Mouse (Mus musculus) 3134 (cell line): Measurements from ENCODE around the gene Shc4.
A peak's percentile ranks its signal among the peaks of the same experiment; 100 is the strongest.

ENCODE experiments used
- DNase-seq: peaks from one replicate; pipeline ENCODE4 v3.0.0-alpha.2; 2011; ENCODE audit warnings: low spot score; ENCODE audit not compliant: insufficient read length; ENCODE audit errors: extremely low read depth

Gene Shc4

DNA sequence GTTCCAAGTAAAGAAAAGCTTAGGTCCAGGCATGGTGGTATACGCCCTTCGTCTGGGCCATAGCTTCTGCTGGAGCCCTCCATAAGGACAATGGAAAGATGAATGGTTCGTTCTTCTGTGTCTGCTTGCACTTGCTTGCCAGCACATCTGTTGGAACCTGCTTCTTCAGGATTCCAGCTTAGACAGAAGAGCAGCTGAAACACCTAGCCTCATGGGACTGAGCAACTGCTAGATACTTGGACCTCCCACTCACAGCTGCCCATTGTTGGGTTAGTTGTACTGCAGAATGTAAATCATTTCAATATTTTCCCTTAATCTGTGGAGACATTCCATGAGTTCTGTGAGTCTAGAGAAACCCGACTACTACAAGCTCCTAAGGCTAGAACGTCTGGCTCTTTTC lies 73.9 kb downstream of the Shc4 start:
- DNase-seq = no peak

DNA sequence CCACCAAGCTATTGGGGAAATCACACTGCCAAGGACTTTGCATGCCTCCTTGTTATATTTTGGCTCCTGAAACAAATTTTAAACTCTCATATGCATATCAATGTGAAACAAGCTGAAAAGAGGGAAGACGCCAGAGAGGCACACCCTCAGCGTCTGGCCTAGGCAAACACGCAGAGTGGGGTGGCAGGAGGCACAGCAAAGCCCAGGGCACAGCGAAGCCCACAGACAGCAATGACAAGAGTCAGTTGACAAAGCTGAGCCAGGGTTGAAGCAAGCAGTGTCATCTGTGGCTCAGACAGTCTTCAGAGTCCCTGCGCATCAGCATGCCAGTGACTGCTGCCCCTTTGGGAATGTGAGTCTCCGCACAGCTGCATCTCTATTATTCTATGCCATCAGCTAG lies 79.0 kb downstream of the Shc4 start:
- no peak for DNase-seq

- no peak for DNase-seq
These were observed 86.6 kb downstream of the Shc4 start for GRCm38 (mm10) chr2:125637331-125637730.

DNA sequence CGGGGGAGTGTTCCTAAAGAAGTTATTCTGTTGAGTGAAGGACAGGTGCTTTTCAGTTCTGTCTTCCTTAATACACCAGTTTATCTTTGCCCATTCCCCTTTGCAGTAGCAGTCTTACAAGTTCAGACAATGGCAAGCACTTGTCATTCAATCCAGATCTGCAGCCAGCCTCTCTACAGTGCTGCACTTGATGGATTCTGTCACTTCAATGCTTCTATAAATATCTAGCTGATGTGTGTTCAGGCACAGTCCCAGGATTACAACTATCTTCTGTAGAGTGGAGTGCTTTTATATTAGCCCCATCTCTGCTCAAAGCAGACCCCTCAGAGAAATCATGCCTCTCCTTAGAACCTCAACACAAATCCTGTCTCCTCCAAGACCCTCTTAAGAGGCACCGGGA lies 93.9 kb downstream of the Shc4 start:
- DNase-seq = no peak

DNA sequence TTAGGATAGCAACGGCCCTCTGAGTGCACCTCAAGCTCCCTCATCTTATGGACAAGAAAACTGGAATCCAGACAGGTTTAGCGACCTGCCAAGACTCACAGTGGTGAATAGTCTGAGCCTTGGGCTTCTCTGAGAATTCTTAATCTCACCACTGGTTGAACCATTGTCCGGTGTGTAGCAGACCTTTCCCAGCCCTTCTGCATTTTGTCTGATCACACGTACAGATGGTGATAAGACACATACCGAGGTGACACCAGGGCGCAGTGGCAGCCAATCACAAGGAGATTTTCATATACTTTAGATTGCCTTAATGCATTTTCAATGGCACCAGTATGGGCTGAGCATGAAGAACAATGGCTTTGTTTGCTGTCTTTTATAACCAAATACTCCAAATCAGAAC lies 95.5 kb downstream of the Shc4 start:
- no peak for DNase-seq

- DNase-seq = no peak
These were observed 97.4 kb downstream of the Shc4 start for GRCm38 (mm10) chr2:125626536-125626935.

- DNase-seq = peak; percentile 99
These were observed 99.1 kb downstream of the Shc4 start, which contains the start of gene Cep152 for GRCm38 (mm10) chr2:125624837-125625351. TSS of gene Cep152 (minus strand) at chr2:125625113.

DNA sequence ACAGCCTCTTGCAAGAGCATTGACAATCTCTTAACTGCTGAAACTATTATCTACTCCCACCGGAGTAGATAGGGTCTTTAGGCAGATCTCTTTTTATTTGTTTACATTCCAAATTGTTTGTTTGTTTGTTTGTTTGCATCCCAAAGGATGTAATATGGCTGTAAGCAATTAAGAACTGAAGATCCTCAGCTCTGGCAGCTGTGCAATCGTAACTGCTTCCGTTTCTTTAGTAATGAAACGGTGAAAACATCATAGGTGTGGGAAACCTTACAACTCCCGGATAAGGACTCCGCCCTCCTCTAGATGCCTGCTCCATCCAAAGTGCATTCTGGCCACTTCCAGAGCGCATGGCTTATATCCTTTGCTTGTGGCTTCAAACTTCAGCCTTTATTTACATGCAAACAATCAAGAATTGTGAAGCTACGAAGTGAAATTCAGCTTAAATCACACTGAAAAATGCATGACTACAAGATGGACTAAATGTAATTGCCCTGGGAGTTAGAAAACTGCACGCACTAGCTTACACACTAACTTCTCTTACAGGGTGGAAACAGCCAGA lies 99.7 kb downstream of the Shc4 start:
- no peak for DNase-seq

- DNase-seq = peak; percentile 21
These were observed 100.7 kb downstream of the Shc4 start for GRCm38 (mm10) chr2:125623211-125623610.

- no peak for DNase-seq
These were observed 103.6 kb downstream of the Shc4 start for GRCm38 (mm10) chr2:125620213-125620907.

DNA sequence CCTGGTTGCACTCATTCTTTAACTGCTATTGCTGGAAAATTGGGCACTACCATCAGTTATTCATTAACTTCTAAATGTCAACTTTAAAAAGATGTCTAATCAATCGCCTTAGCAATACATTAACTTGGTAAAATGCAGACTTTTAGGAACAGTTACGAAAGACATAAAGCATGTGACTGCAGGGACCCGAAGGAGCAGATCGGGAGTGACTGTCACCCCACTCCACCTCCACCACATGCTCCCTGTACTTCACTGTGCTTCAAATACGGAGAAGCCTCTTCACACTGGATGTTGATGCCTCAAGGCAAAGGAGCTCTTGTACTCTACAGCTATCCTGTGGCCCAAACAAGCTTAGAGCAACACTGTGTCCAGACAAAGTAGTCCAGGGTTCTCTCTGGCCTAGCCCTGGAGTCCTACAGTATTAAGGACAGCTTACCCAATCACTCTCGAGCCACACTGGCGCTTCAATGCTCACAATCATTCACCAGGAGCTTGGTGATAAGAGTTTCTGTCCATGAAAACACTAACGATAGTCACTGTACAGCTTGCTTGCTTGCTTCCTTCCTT lies 108.0 kb downstream of the Shc4 start:
- DNase-seq = no peak

- no peak for DNase-seq
These were observed 108.5 kb downstream of the Shc4 start for GRCm38 (mm10) chr2:125615440-125615839.

DNA sequence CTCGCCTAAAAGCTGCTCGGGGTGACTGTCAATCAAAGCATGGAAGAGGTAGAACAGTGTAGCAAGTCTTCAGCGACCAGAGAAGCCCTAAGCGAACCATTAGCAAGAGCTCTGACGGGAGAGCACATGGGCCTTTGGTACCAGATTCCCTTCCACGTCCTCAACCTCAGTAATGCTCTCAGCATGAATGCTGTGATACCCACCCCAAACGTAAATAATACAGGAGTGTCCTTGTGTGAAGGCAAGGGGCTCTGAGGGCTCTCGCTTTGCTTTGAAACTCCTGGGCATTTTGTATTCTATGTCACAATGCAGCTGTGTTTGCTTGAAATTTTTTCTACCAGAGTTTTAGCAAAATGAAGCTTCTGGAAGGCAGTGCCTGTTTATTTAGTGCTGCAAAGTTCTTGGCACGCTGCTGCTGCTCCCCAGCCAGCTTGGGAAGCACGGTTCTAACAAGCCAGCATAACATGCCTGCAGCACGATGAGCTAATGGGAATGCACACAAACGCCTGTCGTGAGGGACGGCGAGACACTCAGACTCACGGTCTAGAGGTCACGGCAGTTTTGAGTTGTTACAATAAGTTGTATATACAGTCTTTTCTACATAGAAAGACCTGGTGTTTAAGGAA lies 117.6 kb downstream of the Shc4 start:
- no peak for DNase-seq

DNA sequence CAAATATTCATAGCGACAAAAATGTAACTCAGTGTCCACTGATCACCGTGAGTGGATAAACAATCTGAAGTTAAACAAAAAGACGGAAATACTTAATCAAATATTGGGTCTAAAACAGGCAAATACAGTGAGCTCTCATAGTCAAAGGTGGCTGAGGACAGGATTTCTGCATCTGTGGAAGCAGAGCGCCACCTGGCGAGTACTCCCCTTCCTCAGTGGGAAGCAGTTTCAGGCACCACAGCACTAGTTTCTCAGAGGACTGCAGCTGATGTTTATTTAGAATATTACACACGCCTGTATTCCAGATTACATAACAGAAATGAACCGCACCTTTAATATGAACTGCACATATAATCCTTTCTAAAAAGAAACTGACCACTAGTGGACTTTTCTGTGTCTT lies 119.3 kb downstream of the Shc4 start:
- no peak for DNase-seq

GRCm38 (mm10) chr2:125602970-125603369 lies 121.0 kb downstream of the Shc4 start:
- no peak for DNase-seq

DNA sequence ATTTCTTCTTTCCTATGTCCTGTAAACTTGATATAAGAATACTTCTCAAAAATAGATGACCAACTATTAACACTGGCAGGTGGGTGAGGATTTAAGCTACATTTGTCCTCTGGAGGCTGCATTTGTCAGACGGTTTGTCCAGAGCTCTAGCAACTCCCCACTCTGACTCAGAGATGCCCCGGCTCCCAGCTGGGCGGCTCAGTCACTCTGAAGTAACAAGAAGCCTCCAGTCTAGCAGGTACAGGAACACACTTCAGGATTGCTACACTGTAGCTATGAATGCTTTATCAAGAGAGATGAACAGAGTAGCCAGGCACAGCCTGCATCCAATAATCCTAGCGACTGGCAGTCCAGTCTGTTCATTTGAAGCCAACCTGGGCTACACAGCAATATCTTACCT lies 125.0 kb downstream of the Shc4 start:
- DNase-seq = no peak

- DNase-seq = no peak
These were observed 125.7 kb downstream of the Shc4 start for GRCm38 (mm10) chr2:125598251-125598650.

- DNase-seq = no peak
These were observed 129.2 kb downstream of the Shc4 start for GRCm38 (mm10) chr2:125594786-125595185.

GRCm38 (mm10) chr2:125594072-125594471 lies 129.9 kb downstream of the Shc4 start:
- no peak for DNase-seq

DNA sequence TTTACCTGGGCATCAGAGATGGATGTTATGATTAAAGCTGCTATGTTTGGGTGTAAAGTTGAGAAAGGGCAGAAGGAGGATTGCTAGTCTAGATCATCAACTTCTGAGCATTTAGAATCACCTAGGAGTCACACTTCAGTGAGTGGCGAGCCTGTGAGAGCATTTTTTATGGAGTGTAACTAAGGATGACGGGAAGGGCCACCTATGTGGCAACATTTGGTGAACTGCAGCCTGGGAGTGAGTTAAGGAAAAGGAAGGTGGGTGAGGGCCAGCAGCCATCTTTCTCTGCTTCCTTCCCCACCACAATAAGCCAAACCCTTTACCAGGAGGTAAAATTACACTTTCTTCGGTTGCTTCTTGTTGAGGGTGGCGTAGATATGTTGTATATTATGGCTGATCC lies 132.1 kb downstream of the Shc4 start:
- DNase-seq = no peak

DNA sequence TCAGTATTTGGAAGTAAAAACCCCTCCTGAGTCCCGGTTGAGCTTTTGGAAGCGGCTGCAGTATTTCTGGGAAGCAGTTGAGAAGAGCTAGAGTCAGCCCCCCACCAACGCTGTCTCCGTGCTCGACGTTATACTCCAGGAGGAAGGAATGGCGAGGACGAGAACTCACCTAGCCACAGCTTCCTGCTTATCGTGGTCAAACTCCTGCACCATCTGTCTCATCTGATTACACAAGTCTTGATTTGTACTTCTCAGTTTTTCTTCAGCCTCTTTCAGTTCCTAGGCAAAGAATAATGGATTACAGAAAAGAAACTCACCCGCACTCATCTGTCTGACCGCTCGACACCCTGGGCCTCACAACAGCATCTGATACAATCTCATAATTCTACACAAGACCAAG lies 134.7 kb downstream of the Shc4 start:
- DNase-seq = no peak

DNA sequence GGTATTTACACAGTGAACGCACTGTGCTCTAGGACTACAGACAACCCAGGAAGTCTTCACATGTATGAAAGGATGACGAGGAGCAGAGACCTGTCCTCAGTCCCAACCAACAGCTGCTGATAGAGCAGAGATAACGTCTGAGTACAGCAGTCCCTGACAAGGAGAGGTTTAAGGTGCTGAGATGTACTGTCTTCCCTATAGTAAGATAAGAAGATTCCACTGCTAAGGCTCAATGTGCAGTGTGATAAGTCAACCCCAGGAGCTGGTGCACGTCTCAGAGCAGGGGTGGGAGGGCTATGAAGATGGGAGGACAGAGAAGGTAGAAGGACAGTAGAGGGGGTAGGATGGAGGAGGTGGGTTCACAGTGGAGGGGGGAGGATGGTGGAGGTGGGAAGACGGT lies 142.9 kb downstream of the Shc4 start:
- DNase-seq = no peak
